Mouse (Mus musculus) spleen, adult 2 months (tissue): Measurements from ENCODE around the gene Mgat3.

ENCODE experiments used
- CTCF ChIP-seq: fragments of 200-500 bp; IDR thresholded peaks from 2 replicates; pipeline ENCODE4 v1.5.1; 2011; ENCODE audit warnings: mild to moderate bottlenecking, inconsistent platforms; ENCODE audit not compliant: insufficient read depth, insufficient read length, insufficient replicate concordance; ENCODE audit errors: extremely low read depth
- POLR2A ChIP-seq: fragments of 200-500 bp; IDR thresholded peaks from 2 replicates; pipeline ENCODE4 v1.6.1; 2011; ENCODE audit warnings: low read depth, low read length, inconsistent platforms

DNA sequence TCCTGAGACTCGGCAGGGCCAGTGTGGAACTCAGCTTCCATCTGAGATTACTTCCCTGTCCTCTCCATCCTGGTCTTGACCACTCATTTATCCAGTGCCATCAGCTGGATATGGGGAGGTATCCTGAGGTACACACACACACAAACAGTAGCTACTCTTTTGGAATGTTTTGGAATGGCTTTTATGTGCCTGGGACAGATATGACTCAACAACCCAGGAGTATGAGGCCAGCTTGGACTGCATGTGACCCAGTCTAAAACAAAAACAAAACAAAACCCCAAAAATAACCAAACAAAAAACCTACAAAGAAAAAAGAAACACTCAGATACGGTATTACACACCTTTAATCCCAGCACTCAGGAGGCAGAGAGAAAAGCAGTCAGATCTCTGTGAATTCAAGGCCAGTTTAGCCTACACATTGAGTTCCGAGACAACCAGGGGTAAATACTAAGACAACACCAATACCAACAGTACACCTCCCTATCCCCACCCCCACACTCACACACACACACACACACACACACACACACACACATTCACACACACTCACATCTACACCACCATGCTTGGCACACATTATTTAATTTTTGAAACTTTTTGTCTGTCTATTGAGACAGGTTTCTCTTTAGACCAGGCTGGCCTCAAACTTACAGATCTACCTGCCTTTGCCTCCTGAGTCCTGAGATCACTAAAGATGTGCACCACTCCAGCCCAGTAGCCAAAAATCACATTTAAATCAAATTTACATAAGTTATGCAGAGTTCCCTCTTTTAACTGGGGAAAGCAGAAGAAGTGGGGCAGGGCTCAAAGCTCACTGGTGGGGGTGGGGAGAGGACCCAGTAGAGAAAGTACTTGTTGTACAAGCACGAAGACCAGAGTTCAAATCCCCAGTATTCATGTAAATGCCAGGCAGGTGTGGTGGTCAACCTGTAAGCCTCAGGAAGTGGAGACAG lies 46.5 kb downstream of the Mgat3 start:
- TF ChIP-seq POLR2A (no peak), CTCF (no peak)
